Mouse (Mus musculus) left cerebral cortex, postnatal 4 days (tissue): ENCODE measurements around the gene Zdhhc22. TPM values are rescaled to one million over a fixed set of nuclear protein-coding genes. Genes with fewer than 3 reads are reported as not detected.

ENCODE experiments used
- DNase-seq: peaks from one replicate; pipeline ENCODE4 v3.0.0-alpha.2; 2022
- intact Hi-C: fragments of 180-260 bp; cut with DNase I; formaldehyde crosslinking; loops from one replicate; pipeline ENCODE4 v1.15.1; 2025
- microRNA-seq: library from miRNA; unstranded; fragments of <30 nt; microRNA quantifications from one replicate; pipeline ENCODE4 v1.2.0, GENCODE M21; 2022
- total RNA-seq, 2 experiments: library from RNA; stranded (reverse); gene quantifications; 2 replicates each; pipeline ENCODE4 v1.2.3; 2021

Gene Zdhhc22
- total RNA-seq, 2 experiments from 2014 or later: 15.8 to 19.0 TPM

- DNase-seq: no peak
- intact Hi-C loops: no loop called here
Measured at GRCm38 (mm10) chr12:86941173-86941572, 49.1 kb downstream of the Zdhhc22 start.

- no peak for DNase-seq
- intact Hi-C loops: no loop called here
Measured at GRCm38 (mm10) chr12:86938571-86938970, 51.7 kb downstream of the Zdhhc22 start.

DNA sequence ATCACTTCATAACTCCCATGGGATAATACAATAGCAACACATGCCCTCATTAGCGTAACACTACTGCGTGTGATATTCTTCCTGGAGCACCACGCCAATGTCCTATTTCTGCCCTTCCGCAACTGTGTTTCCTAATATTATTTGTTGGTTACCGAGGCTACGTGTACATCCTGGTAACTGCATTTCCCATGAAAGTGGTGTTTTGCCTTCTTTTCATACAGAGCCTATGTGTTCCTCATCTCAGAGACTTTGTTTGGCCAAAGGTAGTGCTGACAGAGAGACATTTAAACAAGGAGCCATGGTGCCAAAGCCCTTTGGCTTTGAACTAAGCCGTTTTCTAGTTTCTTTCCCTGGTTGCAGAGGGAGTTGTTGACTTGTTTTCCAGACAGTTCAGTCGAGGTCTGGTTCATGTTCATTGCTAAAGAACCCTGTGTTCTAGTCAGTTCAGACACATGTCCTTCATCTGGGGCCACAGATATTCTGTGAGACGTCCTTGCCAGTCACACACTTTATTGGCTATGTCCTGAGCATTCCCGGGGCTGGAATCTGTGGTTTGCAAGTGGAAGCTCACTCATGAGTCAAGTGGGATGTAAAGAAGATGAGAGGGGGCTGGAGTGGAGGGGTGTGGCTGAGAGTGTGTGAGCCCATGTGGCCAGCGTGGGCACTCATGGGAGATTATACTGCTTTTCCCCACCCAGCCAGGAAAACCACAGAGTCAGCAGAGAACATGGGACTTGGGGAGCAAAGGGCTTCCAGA, 53.5 kb downstream of the Zdhhc22 start:
- no peak for DNase-seq
- intact Hi-C loops: no loop called here

DNA sequence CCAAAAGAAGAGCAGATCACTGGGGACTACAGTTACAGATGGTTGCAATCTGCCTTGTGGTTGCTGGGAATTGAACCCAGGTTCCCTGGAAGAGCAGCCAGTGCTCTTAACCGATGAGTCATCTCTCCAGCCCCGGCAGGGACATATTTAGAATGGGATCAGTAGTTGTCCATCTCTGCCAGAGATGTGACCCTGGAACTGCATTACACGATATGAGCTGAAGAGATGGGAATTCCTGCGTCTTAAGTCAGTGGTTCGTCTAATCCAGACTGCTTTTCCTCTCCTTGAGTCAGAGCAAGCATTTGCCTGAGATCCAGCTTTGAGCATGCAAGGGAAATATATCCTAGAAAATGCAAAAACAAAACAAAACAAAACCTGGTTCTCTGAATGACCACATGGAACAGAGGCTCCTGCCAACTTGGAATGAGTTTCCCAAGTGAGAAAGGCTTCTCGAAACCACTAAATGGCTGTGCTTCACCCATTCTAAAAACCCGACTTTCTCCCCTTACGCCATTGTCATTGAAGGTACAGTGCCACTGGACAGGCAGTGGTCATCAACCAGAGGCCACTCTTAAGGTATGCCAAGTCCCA, 54.4 kb downstream of the Zdhhc22 start:
- intact Hi-C loops: no loop called here
- no peak for DNase-seq

DNA sequence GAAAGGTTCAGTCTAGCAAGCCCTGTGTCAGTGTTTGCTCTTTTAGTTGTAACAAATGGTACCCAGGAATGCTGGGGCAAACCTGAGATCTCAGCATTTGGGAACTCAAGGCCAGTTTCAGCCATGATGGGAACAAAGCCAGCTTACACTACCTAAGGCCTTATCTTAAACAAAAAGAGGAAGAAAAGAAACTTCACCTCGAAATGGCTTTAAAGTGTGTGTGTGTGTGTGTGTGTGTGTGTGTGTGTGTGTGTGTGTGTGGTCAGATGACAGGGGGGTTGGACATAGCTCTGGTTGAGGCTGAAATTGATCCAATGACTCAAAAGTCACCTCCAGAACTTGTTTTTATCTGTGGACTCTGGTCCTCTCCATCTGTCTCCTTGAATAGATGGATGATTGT, 55.5 kb downstream of the Zdhhc22 start:
- DNase-seq: no peak
- intact Hi-C loops: no loop called here

GRCm38 (mm10) chr12:86932575-86932952, 57.7 kb downstream of the Zdhhc22 start:
- DNase-seq: no peak
- intact Hi-C loops: no loop called here

- DNase-seq: no peak
- intact Hi-C loops: no loop called here
Measured at GRCm38 (mm10) chr12:86931919-86932574, 58.2 kb downstream of the Zdhhc22 start.

DNA sequence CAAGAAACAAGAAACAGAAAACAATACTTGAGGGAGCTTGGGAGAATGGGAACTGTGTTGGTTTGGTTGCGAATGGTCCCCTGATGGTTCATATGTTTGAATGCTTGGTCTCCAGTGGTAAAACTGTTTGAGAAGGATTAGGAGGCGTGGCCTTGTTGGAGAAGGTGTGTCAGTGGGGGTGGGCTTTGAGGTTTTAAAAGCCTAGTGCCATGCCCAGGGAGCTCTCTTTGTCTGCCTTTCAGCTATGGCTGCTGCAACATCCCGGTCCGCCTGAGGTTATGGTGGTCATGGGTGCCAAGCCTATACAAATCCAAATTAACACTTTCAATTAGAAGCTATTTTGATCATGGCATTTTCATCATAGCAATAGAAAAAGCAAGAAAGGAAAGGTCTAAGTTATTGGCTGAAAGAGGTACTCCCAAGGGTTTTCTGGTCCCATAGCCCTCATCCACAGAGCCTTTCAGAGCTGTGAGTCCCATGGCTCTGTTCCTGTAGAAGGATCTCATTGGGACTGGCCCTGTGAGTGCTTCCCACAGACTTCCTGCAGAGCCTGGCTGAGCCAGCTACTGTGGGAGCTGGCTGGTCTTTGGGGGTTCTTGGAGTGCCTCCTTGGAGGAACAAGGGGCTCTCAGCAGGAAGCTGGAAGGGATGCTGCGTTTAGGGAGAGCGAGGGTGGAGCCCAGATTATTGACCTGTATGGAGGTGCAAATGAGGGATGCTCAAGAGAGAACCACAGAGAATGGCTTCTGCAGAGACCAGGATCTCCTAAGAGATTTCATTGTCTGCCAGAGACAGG, 59.1 kb downstream of the Zdhhc22 start:
- DNase-seq: no peak
- intact Hi-C loops: no loop called here

Small RNA genes within 50 kb of the gene (microRNA-seq; reads per million reads assigned to microRNA genes)
- gene Gm25847: not detected

Other genes with a start within 250 kb of the Zdhhc22 start
- gene Irf2bpl, start 105.6 kb downstream of the Zdhhc22 start, total RNA-seq: 100 to 1,000 TPM; 124 to 127 TPM
- gene Cipc, start 43.4 kb downstream of the Zdhhc22 start, total RNA-seq: 10 to 100 TPM; 56.9 to 60.6 TPM
- 10 to 100 TPM; 29.5 to 30.1 TPM for gene Tmem63c, start 30.9 kb upstream of the Zdhhc22 start, total RNA-seq
- gene Ngb, start 112.1 kb upstream of the Zdhhc22 start, total RNA-seq: 1 to 10 TPM; 4.7 to 5.5 TPM
- 10 to 100 TPM; 59.4 TPM for gene Gstz1, start 156.7 kb upstream of the Zdhhc22 start, total RNA-seq
- 10 to 100 TPM; 22.4 to 23.8 TPM for gene Pomt2, start 157.5 kb upstream of the Zdhhc22 start, total RNA-seq
- 1 to 10 TPM; 2.7 to 2.8 TPM for gene Samd15, start 209.3 kb upstream of the Zdhhc22 start, total RNA-seq
- 10 to 100 TPM; 21.1 to 22.6 TPM for gene Tmed8, start 210.0 kb upstream of the Zdhhc22 start, total RNA-seq
- 1 to 10 TPM; 1.2 to 1.6 TPM for gene Noxred1, start 248.3 kb upstream of the Zdhhc22 start, total RNA-seq